Mouse (Mus musculus) erythroblast, embryonic 14.5 days (primary cell): ENCODE data around the gene Tkt. TPM values are rescaled to one million over a fixed set of nuclear protein-coding genes. Genes with fewer than 3 reads are reported as not detected.

ENCODE experiments used
- H3K27me3 ChIP-seq: 2 replicates; pipeline ENCODE4 v1.6.1; 2012; ENCODE audit warnings: inconsistent platforms; ENCODE audit not compliant: control insufficient read depth
- H3K36me3 ChIP-seq: 2 replicates; pipeline ENCODE4 v1.6.1; 2012; ENCODE audit warnings: mild to moderate bottlenecking, inconsistent platforms; ENCODE audit not compliant: control insufficient read depth
- H3K4me1 ChIP-seq: 2 replicates; pipeline ENCODE4 v1.6.1; 2012; ENCODE audit warnings: inconsistent platforms; ENCODE audit not compliant: control insufficient read depth
- H3K4me3 ChIP-seq: replicated peaks from 2 replicates; pipeline ENCODE3; 2012; ENCODE audit warnings: moderate library complexity, mild to moderate bottlenecking, inconsistent platforms
- H3K9me3 ChIP-seq: 2 replicates; pipeline ENCODE4 v1.6.1; 2012; ENCODE audit warnings: low read length, inconsistent platforms, mixed read lengths; ENCODE audit not compliant: control insufficient read depth
- GATA1 ChIP-seq: IDR thresholded peaks from 2 replicates; pipeline ENCODE4 v1.6.1; 2012; ENCODE audit warnings: low read length, inconsistent platforms, mixed read lengths
- TAL1 ChIP-seq: IDR thresholded peaks from 3 replicates; pipeline ENCODE4 v1.6.1; 2012; ENCODE audit warnings: low read length, inconsistent platforms, mixed read lengths
- polyA plus RNA-seq: library from polyadenylated mRNA; stranded (reverse); fragments of >175 nt; gene quantifications from 2 replicates; pipeline ENCODE4 v1.2.3, GENCODE M21; 2012

Tkt gene
- polyA plus RNA-seq, 1 experiment = 67.9 TPM

- TF ChIP-seq TAL1 = no peak
- TF ChIP-seq GATA1 = no peak
Observed at GRCm38 (mm10) chr14:30562343-30562742, 14.2 kb downstream of the Tkt start.

GRCm38 (mm10) chr14:30564451-30564850, 16.3 kb downstream of the Tkt start:
- TF ChIP-seq GATA1 = no peak
- TF ChIP-seq TAL1 = no peak
- H3K4me3 ChIP-seq = no peak overlapping the region
- H3K4me1 ChIP-seq = peaks cover 61% of the 10 kb centered on the region
- H3K36me3 ChIP-seq = peaks cover 91% of the 10 kb centered on the region
- H3K9me3 ChIP-seq = no peaks in the 10 kb centered on the region
- H3K27me3 ChIP-seq = no peaks in the 10 kb centered on the region

More at GRCm38 (mm10) chr14:30562343-30562742, 14.2 kb downstream of the Tkt start:
- Histone ChIP-seq H3K36me3 (peaks cover 91% of the 10 kb centered on the region), H3K4me1 (peaks cover 81% of the 10 kb centered on the region), H3K9me3 (no peaks in the 10 kb centered on the region), H3K4me3 (no peak overlapping the region), H3K27me3 (no peaks in the 10 kb centered on the region)

GRCm38 (mm10) chr14:30566317-30566716, 18.2 kb downstream of the Tkt start:
- TF ChIP-seq GATA1 (no peak), TAL1 (no peak)
- Histone ChIP-seq H3K9me3 (no peaks in the 10 kb centered on the region), H3K4me1 (peaks cover 42% of the 10 kb centered on the region), H3K4me3 (no peak overlapping the region), H3K36me3 (peaks cover 91% of the 10 kb centered on the region), H3K27me3 (no peaks in the 10 kb centered on the region)

GRCm38 (mm10) chr14:30568016-30568415, 19.9 kb downstream of the Tkt start:
- H3K4me1 ChIP-seq = peaks cover 31% of the 10 kb centered on the region
- peaks cover 100% of the 10 kb centered on the region for H3K36me3 ChIP-seq

GRCm38 (mm10) chr14:30570303-30570702, 22.1 kb downstream of the Tkt start:
- TF ChIP-seq GATA1 (no peak), TAL1 (no peak)
- H3K27me3 ChIP-seq = no peaks in the 10 kb centered on the region
- peaks cover 100% of the 10 kb centered on the region for H3K36me3 ChIP-seq
- no peaks in the 10 kb centered on the region for H3K9me3 ChIP-seq
- no peak overlapping the region for H3K4me3 ChIP-seq
- H3K4me1 ChIP-seq = peaks cover 20% of the 10 kb centered on the region

More at GRCm38 (mm10) chr14:30568016-30568415, 19.9 kb downstream of the Tkt start:
- Histone ChIP-seq H3K9me3 (no peaks in the 10 kb centered on the region), H3K27me3 (no peaks in the 10 kb centered on the region), H3K4me3 (no peak overlapping the region)
- TF ChIP-seq GATA1 (no peak), TAL1 (no peak)

- TF ChIP-seq GATA1 (no peak), TAL1 (no peak)
- H3K4me3 ChIP-seq = no peak overlapping the region
Observed at GRCm38 (mm10) chr14:30572253-30572652, 24.1 kb downstream of the Tkt start.

GRCm38 (mm10) chr14:30573235-30573634, 25.1 kb downstream of the Tkt start:
- no peaks in the 10 kb centered on the region for H3K27me3 ChIP-seq
- no peak for TF ChIP-seq TAL1
- TF ChIP-seq GATA1 = no peak
- H3K36me3 ChIP-seq = peaks cover 86% of the 10 kb centered on the region
- H3K4me3 ChIP-seq = no peak overlapping the region
- no peaks in the 10 kb centered on the region for H3K9me3 ChIP-seq
- H3K4me1 ChIP-seq = peaks cover 34% of the 10 kb centered on the region

More at GRCm38 (mm10) chr14:30572253-30572652, 24.1 kb downstream of the Tkt start:
- Histone ChIP-seq H3K9me3 (no peaks in the 10 kb centered on the region), H3K27me3 (no peaks in the 10 kb centered on the region), H3K4me1 (peaks cover 28% of the 10 kb centered on the region), H3K36me3 (peaks cover 93% of the 10 kb centered on the region)

- no peak overlapping the region for H3K4me3 ChIP-seq
- no peaks in the 10 kb centered on the region for H3K9me3 ChIP-seq
- H3K27me3 ChIP-seq = no peaks in the 10 kb centered on the region
- H3K4me1 ChIP-seq = peaks cover 37% of the 10 kb centered on the region
- no peak for TF ChIP-seq TAL1
- TF ChIP-seq GATA1 = no peak
- H3K36me3 ChIP-seq = peaks cover 77% of the 10 kb centered on the region
Observed at GRCm38 (mm10) chr14:30573983-30574584, 25.9 kb downstream of the Tkt start.

GRCm38 (mm10) chr14:30575791-30576190, 27.6 kb downstream of the Tkt start:
- Histone ChIP-seq H3K4me3 (no peak overlapping the region), H3K4me1 (peaks cover 37% of the 10 kb centered on the region), H3K27me3 (no peaks in the 10 kb centered on the region), H3K36me3 (peaks cover 60% of the 10 kb centered on the region), H3K9me3 (no peaks in the 10 kb centered on the region)
- TF ChIP-seq GATA1 (no peak), TAL1 (no peak)
